Mouse (Mus musculus): ENCODE results near the gene Phf7. TPM values are rescaled to one million over a fixed set of nuclear protein-coding genes. Genes with fewer than 3 reads are reported as not detected.

Phf7 gene
- polyA plus RNA-seq, 1 experiment = 4.5 TPM

DNA sequence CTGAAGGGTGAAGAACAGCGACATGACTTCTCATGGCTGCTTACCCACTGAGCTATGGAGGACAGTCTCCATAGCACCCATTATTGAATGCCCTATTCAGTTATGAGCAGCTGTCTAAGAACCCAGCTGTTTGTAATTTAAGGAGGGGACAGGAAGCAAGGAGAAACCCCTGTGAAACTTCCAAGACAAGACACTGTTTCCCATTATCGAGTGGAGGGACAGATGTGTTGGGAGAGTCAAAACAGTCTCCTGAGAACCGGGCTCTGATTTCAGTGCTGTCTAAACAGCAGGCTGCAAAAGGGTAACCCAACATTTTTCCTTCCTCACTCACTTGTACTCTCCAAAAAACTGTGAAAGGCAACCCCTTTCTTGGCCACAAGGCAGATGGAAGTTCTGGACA is 10.6 kb downstream of the Phf7 start:
- no peaks in the 10 kb centered on the region for H3K79me2 ChIP-seq (ENCODE audit: control insufficient read depth, insufficient read depth)
- no peaks in the 10 kb centered on the region for H3K36me3 ChIP-seq (ENCODE audit: control insufficient read depth, insufficient read depth)
- no peak for TF ChIP-seq MYOD1 (IDR thresholded peaks at IDR 0.05; ENCODE audit: control insufficient read depth, insufficient read length, low read depth)
- TF ChIP-seq FOSL1 (IDR thresholded peaks at IDR 0.05; ENCODE audit: insufficient read depth, low read length, poor library complexity, severe bottlenecking) = no peak
- no peak for TF ChIP-seq MAX (IDR thresholded peaks at IDR 0.05)
- no peak for TF ChIP-seq MYOG (IDR thresholded peaks at IDR 0.05; ENCODE audit: control insufficient read depth, extremely low read depth, insufficient read length)
- TF ChIP-seq USF1 (IDR thresholded peaks at IDR 0.05; ENCODE audit: low read depth) = no peak
- no peak for TF ChIP-seq CEBPB (IDR thresholded peaks at IDR 0.05; ENCODE audit: low read depth)
- no peak for TF ChIP-seq CTCF (IDR thresholded peaks at IDR 0.05; ENCODE audit: control insufficient read depth, insufficient read depth, insufficient read length)

DNA sequence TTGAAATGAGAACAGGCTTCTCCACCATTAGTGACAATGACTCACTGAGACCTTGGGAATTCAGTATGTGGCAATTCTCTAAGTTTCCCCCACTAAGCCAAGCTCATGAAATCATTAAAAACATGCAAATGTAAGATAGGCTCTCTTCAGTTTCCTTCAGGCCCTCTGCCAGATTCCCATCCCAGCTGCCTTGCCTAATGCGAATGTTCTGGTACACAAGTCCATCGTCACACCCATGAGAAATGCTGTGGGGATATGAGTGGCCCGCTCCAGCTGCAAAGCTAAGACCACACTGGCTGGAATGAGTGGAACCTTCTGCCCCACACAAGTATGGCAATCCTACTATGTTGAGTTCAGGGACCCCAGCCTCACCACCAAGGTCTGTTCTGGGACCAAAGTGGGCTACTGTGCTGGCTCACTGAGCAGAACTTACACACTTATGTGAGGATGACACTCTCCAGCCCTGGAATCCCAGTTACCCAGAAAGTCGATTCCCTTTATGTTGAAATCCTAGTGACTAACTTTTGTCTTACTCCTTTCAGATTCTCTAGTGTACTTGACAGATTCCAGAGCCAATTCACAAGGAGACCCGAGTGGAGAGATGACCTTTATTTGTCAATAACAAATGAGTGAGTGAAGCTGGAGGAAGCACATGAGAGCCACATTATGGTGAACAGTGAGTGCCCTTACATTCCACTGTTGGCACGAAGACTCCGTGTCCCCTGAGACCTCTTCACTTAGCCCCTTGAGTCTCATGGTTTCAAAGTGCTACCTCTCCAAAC is 13.8 kb downstream of the Phf7 start:
- Histone ChIP-seq H3K36me3 (ENCODE audit: control insufficient read depth, insufficient read depth) (no peaks in the 10 kb centered on the region), H3K79me2 (ENCODE audit: control insufficient read depth, insufficient read depth) (no peaks in the 10 kb centered on the region), H3K79me3 (ENCODE audit: low read depth) (no peaks in the 10 kb centered on the region), H3K27me3 (ENCODE audit: control insufficient read depth, insufficient read depth, insufficient read length) (no peaks in the 10 kb centered on the region), H3ac (ENCODE audit: control insufficient read depth, insufficient read length, low read depth) (no peak overlapping the region), H3K4me3 (ENCODE audit: insufficient read depth, poor library complexity, severe bottlenecking) (no peak overlapping the region)
- TF ChIP-seq MYOG (IDR thresholded peaks at IDR 0.05; ENCODE audit: control insufficient read depth, extremely low read depth, insufficient read length) = no peak
- no peak for TF ChIP-seq MAX (IDR thresholded peaks at IDR 0.05)
- no peak for TF ChIP-seq MYOD1 (IDR thresholded peaks at IDR 0.05; ENCODE audit: control insufficient read depth, insufficient read length, low read depth)
- no peak for TF ChIP-seq FOSL1 (IDR thresholded peaks at IDR 0.05; ENCODE audit: insufficient read depth, low read length, poor library complexity, severe bottlenecking)
- no peak for TF ChIP-seq USF1 (IDR thresholded peaks at IDR 0.05; ENCODE audit: low read depth)
- no peak for TF ChIP-seq CTCF (IDR thresholded peaks at IDR 0.05; ENCODE audit: control insufficient read depth, insufficient read depth, insufficient read length)
- TF ChIP-seq CEBPB (IDR thresholded peaks at IDR 0.05; ENCODE audit: low read depth) = no peak

More for the DNA sequence above, 10.6 kb downstream of the Phf7 start:
- H3K4me3 ChIP-seq (ENCODE audit: insufficient read depth, poor library complexity, severe bottlenecking) = no peak overlapping the region
- H3K27me3 ChIP-seq (ENCODE audit: control insufficient read depth, insufficient read depth, insufficient read length) = no peaks in the 10 kb centered on the region
- no peaks in the 10 kb centered on the region for H3K79me3 ChIP-seq (ENCODE audit: low read depth)
- H3ac ChIP-seq (ENCODE audit: control insufficient read depth, insufficient read length, low read depth) = no peak overlapping the region

GRCm38 (mm10) chr14:31233996-31234591 is 17.0 kb downstream of the Phf7 start:
- Histone ChIP-seq H3K27me3 (ENCODE audit: control insufficient read depth, insufficient read depth, insufficient read length) (peaks cover 16% of the 10 kb centered on the region), H3K4me3 (ENCODE audit: insufficient read depth, poor library complexity, severe bottlenecking) (no peak overlapping the region), H3K79me2 (ENCODE audit: control insufficient read depth, insufficient read depth) (no peaks in the 10 kb centered on the region), H3K79me3 (ENCODE audit: low read depth) (no peaks in the 10 kb centered on the region), H3K36me3 (ENCODE audit: control insufficient read depth, insufficient read depth) (no peaks in the 10 kb centered on the region), H3ac (ENCODE audit: control insufficient read depth, insufficient read length, low read depth) (no peak overlapping the region)
- TF ChIP-seq CTCF (IDR thresholded peaks at IDR 0.05; ENCODE audit: control insufficient read depth, insufficient read depth, insufficient read length) (peak; percentile 34), MYOG (IDR thresholded peaks at IDR 0.05; ENCODE audit: control insufficient read depth, extremely low read depth, insufficient read length) (no peak), MAX (IDR thresholded peaks at IDR 0.05) (no peak), USF1 (IDR thresholded peaks at IDR 0.05; ENCODE audit: low read depth) (no peak)

- Histone ChIP-seq H3K79me2 (ENCODE audit: control insufficient read depth, insufficient read depth) (no peaks in the 10 kb centered on the region), H3K4me3 (ENCODE audit: insufficient read depth, poor library complexity, severe bottlenecking) (no peak overlapping the region), H3ac (ENCODE audit: control insufficient read depth, insufficient read length, low read depth) (no peak overlapping the region), H3K27me3 (ENCODE audit: control insufficient read depth, insufficient read depth, insufficient read length) (peaks cover 21% of the 10 kb centered on the region), H3K36me3 (ENCODE audit: control insufficient read depth, insufficient read depth) (no peaks in the 10 kb centered on the region), H3K79me3 (ENCODE audit: low read depth) (no peaks in the 10 kb centered on the region)
- TF ChIP-seq CTCF (IDR thresholded peaks at IDR 0.05; ENCODE audit: control insufficient read depth, insufficient read depth, insufficient read length) = no peak
- TF ChIP-seq FOSL1 (IDR thresholded peaks at IDR 0.05; ENCODE audit: insufficient read depth, low read length, poor library complexity, severe bottlenecking) = no peak
- no peak for TF ChIP-seq MYOG (IDR thresholded peaks at IDR 0.05; ENCODE audit: control insufficient read depth, extremely low read depth, insufficient read length)
- TF ChIP-seq MAX (IDR thresholded peaks at IDR 0.05) = no peak
These were observed 17.8 kb downstream of the Phf7 start for GRCm38 (mm10) chr14:31233070-31233995.

GRCm38 (mm10) chr14:31232404-31233069 is 18.6 kb downstream of the Phf7 start:
- no peaks in the 10 kb centered on the region for H3K79me3 ChIP-seq (ENCODE audit: low read depth)
- no peak overlapping the region for H3K4me3 ChIP-seq (ENCODE audit: insufficient read depth, poor library complexity, severe bottlenecking)
- H3ac ChIP-seq (ENCODE audit: control insufficient read depth, insufficient read length, low read depth) = no peak overlapping the region
- TF ChIP-seq FOSL1 (IDR thresholded peaks at IDR 0.05; ENCODE audit: insufficient read depth, low read length, poor library complexity, severe bottlenecking) = no peak
- TF ChIP-seq CTCF (IDR thresholded peaks at IDR 0.05; ENCODE audit: control insufficient read depth, insufficient read depth, insufficient read length) = no peak
- TF ChIP-seq MAX (IDR thresholded peaks at IDR 0.05) = no peak
- H3K36me3 ChIP-seq (ENCODE audit: control insufficient read depth, insufficient read depth) = no peaks in the 10 kb centered on the region
- H3K27me3 ChIP-seq (ENCODE audit: control insufficient read depth, insufficient read depth, insufficient read length) = peaks cover 27% of the 10 kb centered on the region
- H3K79me2 ChIP-seq (ENCODE audit: control insufficient read depth, insufficient read depth) = no peaks in the 10 kb centered on the region
